Mouse (Mus musculus) liver, embryonic 14.5 days (tissue): ENCODE measurements around the gene Qsox2.

Experiments used
- CTCF ChIP-seq: IDR thresholded peaks from 2 replicates; pipeline ENCODE4 v1.5.1; 2016; ENCODE audit warnings: antibody characterized with exemption, low read depth, control low read depth
- EP300 ChIP-seq: IDR thresholded peaks from 2 replicates; pipeline ENCODE4 v1.6.1; 2016; ENCODE audit warnings: antibody characterized with exemption, low read depth

DNA sequence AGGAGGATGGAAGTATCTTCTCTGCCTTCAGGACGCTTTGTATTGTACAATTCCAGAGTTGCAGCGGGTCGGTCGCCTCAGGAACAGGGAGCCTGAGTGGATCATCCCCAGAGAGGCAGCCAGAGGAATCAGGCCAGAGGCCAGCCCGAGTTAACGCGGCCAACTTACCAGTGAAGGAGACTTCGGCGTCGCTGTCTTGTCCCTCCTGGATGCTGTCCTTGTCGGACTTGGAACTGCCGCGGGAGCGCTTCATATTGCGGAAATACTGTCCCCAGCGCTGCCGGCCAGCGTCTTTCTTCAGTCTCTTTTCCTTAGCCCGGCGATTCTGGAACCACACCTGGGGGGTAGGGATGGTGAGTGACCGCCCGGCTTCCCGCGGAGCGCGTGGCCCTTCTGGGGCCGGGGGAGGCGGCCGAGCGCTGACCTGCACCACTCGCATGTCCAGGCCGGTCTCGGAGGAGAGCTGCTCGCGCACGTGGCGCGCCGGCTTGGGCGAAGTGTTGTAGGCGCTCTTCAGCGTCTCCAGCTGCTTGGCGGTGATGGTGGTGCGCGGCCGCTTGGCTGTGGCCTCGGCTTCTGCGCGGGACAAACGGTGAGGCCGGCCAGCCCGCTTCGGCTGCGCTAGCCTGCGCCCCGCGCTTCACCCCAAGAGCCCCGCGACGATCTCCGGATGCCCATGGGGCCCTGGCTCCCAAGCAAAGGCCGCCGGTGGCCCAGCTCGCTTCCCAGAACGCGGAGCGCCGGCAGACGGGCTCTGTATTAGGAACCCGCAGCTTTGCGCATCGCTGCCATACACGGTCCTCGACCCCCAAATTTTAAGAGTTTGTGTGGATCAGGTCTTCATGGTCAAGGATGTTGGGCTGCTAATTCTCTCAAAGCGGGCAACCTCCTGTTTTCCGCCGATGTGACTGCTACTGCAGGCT is 35.1 kb downstream of the Qsox2 start:
- TF ChIP-seq CTCF (no peak), EP300 (no peak)
